Mouse (Mus musculus) forebrain, embryonic 16.5 days (tissue): ENCODE data around the gene Efcab5. TPM values are rescaled to one million over a fixed set of nuclear protein-coding genes. Genes with fewer than 3 reads are reported as not detected.

Experiments
- ATAC-seq: fragments of 200-750 bp; cut with Nextera tagmentation; 2 replicates; pipeline ENCODE4 v1.8.0; 2017; ENCODE audit warnings: mild to moderate bottlenecking, moderate library complexity
- H3K27ac ChIP-seq: fragments of 300-500 bp; sonication (generic); 2 replicates; pipeline ENCODE4 v1.5.1; 2014; ENCODE audit warnings: low read length, control low read depth
- H3K27me3 ChIP-seq: fragments of 300-500 bp; sonication (generic); replicated peaks from 2 replicates; pipeline ENCODE4 v1.6.1; 2014; ENCODE audit warnings: low read length; ENCODE audit not compliant: control insufficient read depth, insufficient read depth
- H3K36me3 ChIP-seq: fragments of 300-500 bp; sonication (generic); 2 replicates; pipeline ENCODE4 v1.6.1; 2014; ENCODE audit not compliant: control insufficient read depth, insufficient read depth
- H3K4me1 ChIP-seq: fragments of 300-500 bp; sonication (generic); replicated peaks from 2 replicates; pipeline ENCODE4 v1.6.1; 2014; ENCODE audit warnings: low read length; ENCODE audit not compliant: control insufficient read depth, insufficient read depth
- H3K4me2 ChIP-seq: fragments of 300-500 bp; sonication (generic); 2 replicates; pipeline ENCODE4 v1.6.1; 2014; ENCODE audit warnings: mild to moderate bottlenecking, low read length, control low read depth
- H3K4me3 ChIP-seq: fragments of 300-500 bp; sonication (generic); replicated peaks from 2 replicates; pipeline ENCODE4 v1.5.1; 2014; ENCODE audit warnings: mild to moderate bottlenecking, low read length, control low read depth
- H3K9ac ChIP-seq: fragments of 300-500 bp; sonication (generic); replicated peaks from 2 replicates; pipeline ENCODE4 v1.6.1; 2014; ENCODE audit warnings: low read depth, low read length, control low read depth
- H3K9me3 ChIP-seq: fragments of 300-500 bp; sonication (generic); 2 replicates; pipeline ENCODE4 v1.6.1; 2016; ENCODE audit warnings: low read length; ENCODE audit not compliant: control insufficient read depth
- WGBS: fragments of 180-500 bp; shearing (Covaris S2); extraction: QIAGEN DNeasy Blood & Tissue Kit; methylation state at CpG from one replicate; pipeline ENCODE4 v1.1.7; 2014; 5-methylcytosine and 5-hydroxymethylcytosine counted together
- microRNA counts: library from miRNA; unstranded; fragments of <30 nt; microRNA quantifications from one replicate; lab custom pipeline; 2016
- microRNA-seq: library from miRNA; unstranded; fragments of <30 nt; microRNA quantifications from one replicate; pipeline ENCODE4, GENCODE M21; 2017
- polyA plus RNA-seq: library from polyadenylated mRNA; unstranded; fragments of >200 nt; fragmentation: Nextera tagmentation; extraction: Ambion mirVana; gene quantifications from 2 replicates; pipeline ENCODE4 v1.2.1, GENCODE M21; 2015

Gene Efcab5
- polyA plus RNA-seq, 1 experiment from 2014 or later, result 1.2 TPM

- Histone ChIP-seq H3K27ac (no peak overlapping the region), H3K9ac (no peak overlapping the region), H3K9me3 (no peaks in the 10 kb centered on the region), H3K27me3 (no peaks in the 10 kb centered on the region), H3K4me2 (no peak overlapping the region), H3K36me3 (0 out of 2 replicates have a peak, but pooled peaks cover 2% of the 10 kb centered on the region), H3K4me1 (no peaks in the 10 kb centered on the region), H3K4me3 (no peak overlapping the region)
- no peak for ATAC-seq
- WGBS, result 93% methylated on average over 4 of the region's 4 CpGs
Observed at GRCm38 (mm10) chr11:77068825-77069224, 119.9 kb downstream of the Efcab5 start.

DNA sequence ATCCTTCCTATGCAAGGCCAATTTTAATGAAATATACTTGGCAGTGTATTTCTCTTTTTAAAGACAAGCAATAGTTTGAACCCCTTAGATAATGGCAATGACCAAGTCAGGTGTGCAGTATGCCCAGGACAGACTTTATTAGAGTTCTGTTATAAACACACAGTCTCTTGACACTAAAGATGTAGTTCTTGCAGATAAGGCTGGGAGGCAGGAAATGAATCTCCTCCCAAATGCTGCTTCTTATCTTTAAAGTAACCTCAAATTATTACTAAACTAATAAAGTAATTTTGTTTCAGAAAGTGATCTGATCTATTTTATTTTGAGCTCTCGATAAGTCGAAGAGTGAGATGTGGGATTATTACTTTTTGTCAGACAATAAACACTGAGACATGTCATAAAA is 125.4 kb downstream of the Efcab5 start:
- WGBS, result 98% methylated on average over 2 of the region's 2 CpGs
- H3K9me3 ChIP-seq, result no peaks in the 10 kb centered on the region
- H3K4me1 ChIP-seq, result no peaks in the 10 kb centered on the region
- no peaks in the 10 kb centered on the region for H3K27me3 ChIP-seq
- H3K9ac ChIP-seq, result no peak overlapping the region
- H3K27ac ChIP-seq, result no peak overlapping the region
- no peak overlapping the region for H3K4me2 ChIP-seq
- H3K4me3 ChIP-seq, result no peak overlapping the region
- ATAC-seq, result no peak
- no peaks in the 10 kb centered on the region for H3K36me3 ChIP-seq

DNA sequence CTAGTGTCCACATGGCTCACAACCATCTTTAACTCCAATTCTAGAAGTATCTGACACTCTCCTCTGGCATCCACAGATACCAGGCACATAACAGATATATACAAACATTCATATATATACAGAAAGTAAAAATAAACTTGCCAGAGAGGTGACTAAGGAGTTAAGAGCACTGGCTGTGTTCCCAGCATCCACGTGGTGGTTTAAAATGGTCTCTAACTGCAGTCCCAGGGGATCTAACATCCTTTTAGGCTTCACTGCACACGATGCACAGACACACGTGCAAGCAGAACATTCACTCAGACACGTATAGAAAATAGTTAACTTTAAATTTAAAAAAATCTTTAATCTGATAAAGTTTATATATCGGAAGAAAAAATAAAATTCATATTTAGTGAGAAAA is 126.8 kb downstream of the Efcab5 start:
- Histone ChIP-seq H3K4me3 (no peak overlapping the region), H3K27me3 (no peaks in the 10 kb centered on the region), H3K4me1 (no peaks in the 10 kb centered on the region), H3K36me3 (no peaks in the 10 kb centered on the region), H3K4me2 (no peak overlapping the region), H3K27ac (no peak overlapping the region), H3K9me3 (no peaks in the 10 kb centered on the region), H3K9ac (no peak overlapping the region)
- no peak for ATAC-seq
- 59% methylated on average over 5 of the region's 5 CpGs for WGBS

DNA sequence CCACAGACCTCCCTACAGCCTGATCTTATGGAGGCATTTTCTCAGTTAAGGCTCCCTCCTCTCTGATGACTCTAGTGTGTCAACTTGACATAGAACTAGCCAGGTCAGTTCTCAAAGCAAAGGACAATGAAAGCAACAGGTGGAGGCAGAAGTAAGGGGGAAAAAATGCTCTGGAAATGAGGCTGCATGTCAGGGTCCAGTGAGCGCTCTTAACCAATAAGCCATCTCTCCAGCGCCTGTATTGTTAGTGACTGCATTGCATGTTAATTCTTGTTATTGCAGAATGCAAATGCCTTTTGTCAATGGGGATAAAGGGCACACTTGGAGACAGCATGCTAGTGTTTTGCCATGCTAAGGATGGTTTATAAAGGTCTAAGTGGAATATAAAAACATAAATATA is 146.0 kb downstream of the Efcab5 start:
- ATAC-seq, result no peak
- 65% methylated on average over 2 of the region's 2 CpGs for WGBS
- Histone ChIP-seq H3K4me3 (no peak overlapping the region), H3K9me3 (no peaks in the 10 kb centered on the region), H3K9ac (no peak overlapping the region), H3K27me3 (no peaks in the 10 kb centered on the region), H3K4me2 (no peak overlapping the region), H3K4me1 (no peaks in the 10 kb centered on the region), H3K36me3 (peaks cover 16% of the 10 kb centered on the region), H3K27ac (no peak overlapping the region)

DNA sequence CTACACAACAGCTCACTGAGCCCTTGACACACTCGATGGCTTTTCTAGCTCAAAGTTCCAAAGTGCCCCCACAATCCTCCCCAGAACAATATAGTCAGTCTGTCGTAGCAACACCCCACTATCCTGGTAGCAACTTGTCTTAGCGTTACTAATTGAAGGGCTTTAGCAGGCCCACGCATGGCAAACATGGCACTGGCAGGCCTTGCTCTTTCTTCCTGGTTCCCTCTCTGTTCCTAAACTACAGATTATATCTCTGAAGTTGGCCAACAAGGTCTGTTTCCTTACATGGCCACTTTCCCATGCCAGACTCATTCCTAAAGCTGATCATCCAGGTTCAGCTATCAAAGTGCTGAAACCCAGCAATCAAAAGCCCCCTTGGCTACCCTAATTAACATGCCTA is 146.9 kb downstream of the Efcab5 start:
- no peaks in the 10 kb centered on the region for H3K9me3 ChIP-seq
- no peak for ATAC-seq
- H3K27ac ChIP-seq, result no peak overlapping the region

More for the DNA sequence above, 146.9 kb downstream of the Efcab5 start:
- peaks cover 14% of the 10 kb centered on the region for H3K36me3 ChIP-seq
- 84% methylated on average over 4 of the region's 4 CpGs for WGBS
- no peaks in the 10 kb centered on the region for H3K27me3 ChIP-seq
- no peaks in the 10 kb centered on the region for H3K4me1 ChIP-seq
- H3K4me2 ChIP-seq, result no peak overlapping the region
- no peak overlapping the region for H3K9ac ChIP-seq
- H3K4me3 ChIP-seq, result no peak overlapping the region

MicroRNAs encoded within 50 kb of the gene (microRNA counts, 519-probe panel; counts per million panel counts)
- microRNA mmu-miR-423-3p (lab: Ali Mortazavi, UCI) (2,767 counts per million, percentile 71 among the panel's probes with 10 or more counts), microRNA mmu-miR-423-5p (lab: Ali Mortazavi, UCI) (2,703 counts per million, percentile 69 among the panel's probes with 10 or more counts)

Small RNA genes within 50 kb of the gene (microRNA-seq; reads per million reads assigned to microRNA genes)
- gene Mir423, result 3,708 reads per million, percentile 89 among the genes with 10 or more reads in this experiment

Other genes with a start within 250 kb of the Efcab5 start
- 0.27 and 0.72 TPM in 2 replicates for gene Slc6a4, start 190.4 kb downstream of the Efcab5 start, polyA plus RNA-seq
- 50.2 and 50.9 TPM in 2 replicates for gene Nsrp1, start 110.5 kb downstream of the Efcab5 start, polyA plus RNA-seq
- gene Ssh2, start 27.3 kb upstream of the Efcab5 start, polyA plus RNA-seq, result 21.3 and 22.1 TPM in 2 replicates